Mouse (Mus musculus) neural tube, embryonic 14.5 days (tissue): Measurements from ENCODE around the gene Kcnt2. TPM values are rescaled to one million over a fixed set of nuclear protein-coding genes. Genes with fewer than 3 reads are reported as not detected.

ENCODE experiments used
- ATAC-seq: fragments of 200-750 bp; cut with Nextera tagmentation; 2 replicates; pipeline ENCODE4 v1.8.0; 2017; ENCODE audit warnings: low read depth, mild to moderate bottlenecking, moderate TSS enrichment, moderate library complexity
- H3K27ac ChIP-seq: fragments of 300-500 bp; sonication (generic); 2 replicates; pipeline ENCODE4 v1.5.1; 2014; ENCODE audit warnings: low read depth, mild to moderate bottlenecking, control low read depth, low read length, moderate library complexity, mixed read lengths
- H3K27me3 ChIP-seq: fragments of 300-500 bp; sonication (generic); 2 replicates; pipeline ENCODE4 v1.6.1; 2014; ENCODE audit warnings: low read length; ENCODE audit not compliant: control insufficient read depth, insufficient read depth
- H3K36me3 ChIP-seq: fragments of 300-500 bp; sonication (generic); 2 replicates; pipeline ENCODE4 v1.6.1; 2014; ENCODE audit warnings: low read length, mixed read lengths; ENCODE audit not compliant: control insufficient read depth, insufficient read depth
- H3K4me1 ChIP-seq: fragments of 300-500 bp; sonication (generic); 2 replicates; pipeline ENCODE4 v1.6.1; 2014; ENCODE audit warnings: low read length; ENCODE audit not compliant: control insufficient read depth, insufficient read depth
- H3K4me2 ChIP-seq: fragments of 300-500 bp; sonication (generic); 2 replicates; pipeline ENCODE4 v1.6.1; 2014; ENCODE audit warnings: mild to moderate bottlenecking, low read depth, low read length, control low read depth
- H3K4me3 ChIP-seq: fragments of 300-500 bp; sonication (generic); 2 replicates; pipeline ENCODE4 v1.5.1; 2014; ENCODE audit warnings: low read depth, low read length, control low read depth, mixed read lengths
- H3K9ac ChIP-seq: fragments of 300-500 bp; sonication (generic); replicated peaks from 2 replicates; pipeline ENCODE4 v1.6.1; 2014; ENCODE audit warnings: low read depth, mild to moderate bottlenecking, control low read depth, low read length, mixed read lengths
- H3K9me3 ChIP-seq: fragments of 300-500 bp; sonication (generic); 2 replicates; pipeline ENCODE4 v1.6.1; 2016; ENCODE audit warnings: low read length; ENCODE audit not compliant: control insufficient read depth
- WGBS: fragments of 180-500 bp; shearing (Covaris S2); extraction: QIAGEN DNeasy Blood & Tissue Kit; methylation state at CpG from one replicate; pipeline ENCODE4 v1.1.7; 2014; 5-methylcytosine and 5-hydroxymethylcytosine counted together
- polyA plus RNA-seq: library from polyadenylated mRNA; unstranded; fragments of >200 nt; fragmentation: Nextera tagmentation; extraction: Ambion mirVana; gene quantifications from 2 replicates; pipeline ENCODE4 v1.2.1, GENCODE M21; 2014

Gene Kcnt2
- polyA plus RNA-seq, 1 experiment from 2014 or later = 6.2 TPM

GRCm38 (mm10) chr1:140406631-140407288 lies 160.8 kb downstream of the Kcnt2 start:
- no peak overlapping the region for H3K4me2 ChIP-seq
- WGBS = 88% methylated on average over 4 of the region's 4 CpGs

GRCm38 (mm10) chr1:140415761-140416160 lies 169.8 kb downstream of the Kcnt2 start:
- ATAC-seq = no peak
- 77% methylated on average over 1 of the region's 1 CpGs for WGBS
- no peak overlapping the region for H3K27ac ChIP-seq

More at GRCm38 (mm10) chr1:140406631-140407288, 160.8 kb downstream of the Kcnt2 start:
- H3K9ac ChIP-seq = no peak overlapping the region
- H3K9me3 ChIP-seq = no peaks in the 10 kb centered on the region
- no peaks in the 10 kb centered on the region for H3K27me3 ChIP-seq
- no peak overlapping the region for H3K27ac ChIP-seq
- no peaks in the 10 kb centered on the region for H3K36me3 ChIP-seq
- no peak for ATAC-seq
- H3K4me3 ChIP-seq = no peak overlapping the region
- no peaks in the 10 kb centered on the region for H3K4me1 ChIP-seq

GRCm38 (mm10) chr1:140422954-140423353 lies 177.0 kb downstream of the Kcnt2 start:
- ATAC-seq = no peak
- no peak overlapping the region for H3K27ac ChIP-seq

More at GRCm38 (mm10) chr1:140415761-140416160, 169.8 kb downstream of the Kcnt2 start:
- Histone ChIP-seq H3K27me3 (no peaks in the 10 kb centered on the region), H3K4me1 (no peaks in the 10 kb centered on the region), H3K4me3 (no peak overlapping the region), H3K9ac (no peak overlapping the region), H3K9me3 (no peaks in the 10 kb centered on the region), H3K36me3 (no peaks in the 10 kb centered on the region), H3K4me2 (no peak overlapping the region)

GRCm38 (mm10) chr1:140429284-140429850 lies 183.4 kb downstream of the Kcnt2 start:
- Histone ChIP-seq H3K4me2 (no peak overlapping the region), H3K9ac (no peak overlapping the region), H3K4me1 (no peaks in the 10 kb centered on the region), H3K27ac (no peak overlapping the region), H3K4me3 (no peak overlapping the region), H3K36me3 (no peaks in the 10 kb centered on the region), H3K27me3 (no peaks in the 10 kb centered on the region), H3K9me3 (no peaks in the 10 kb centered on the region)
- ATAC-seq = no peak
- WGBS = 47% methylated on average over 2 of the region's 2 CpGs

More at GRCm38 (mm10) chr1:140422954-140423353, 177.0 kb downstream of the Kcnt2 start:
- no peak overlapping the region for H3K4me3 ChIP-seq
- no peaks in the 10 kb centered on the region for H3K27me3 ChIP-seq
- no peaks in the 10 kb centered on the region for H3K9me3 ChIP-seq
- H3K9ac ChIP-seq = no peak overlapping the region
- no peaks in the 10 kb centered on the region for H3K36me3 ChIP-seq
- H3K4me2 ChIP-seq = no peak overlapping the region
- H3K4me1 ChIP-seq = no peaks in the 10 kb centered on the region

- Histone ChIP-seq H3K27ac (no peak overlapping the region), H3K36me3 (no peaks in the 10 kb centered on the region), H3K4me2 (no peak overlapping the region), H3K4me3 (no peak overlapping the region), H3K9me3 (no peaks in the 10 kb centered on the region), H3K4me1 (no peaks in the 10 kb centered on the region), H3K9ac (no peak overlapping the region), H3K27me3 (no peaks in the 10 kb centered on the region)
- 80% methylated on average over 1 of the region's 1 CpGs for WGBS
- ATAC-seq = no peak
Observed at GRCm38 (mm10) chr1:140432039-140432438, 186.1 kb downstream of the Kcnt2 start.

- no peaks in the 10 kb centered on the region for H3K9me3 ChIP-seq
- ATAC-seq = no peak
- no peak overlapping the region for H3K27ac ChIP-seq
- no peak overlapping the region for H3K4me2 ChIP-seq
- WGBS = 83% methylated on average over 2 of the region's 2 CpGs
- no peaks in the 10 kb centered on the region for H3K4me1 ChIP-seq
- H3K9ac ChIP-seq = no peak overlapping the region
- no peaks in the 10 kb centered on the region for H3K27me3 ChIP-seq
- H3K36me3 ChIP-seq = no peaks in the 10 kb centered on the region
- no peak overlapping the region for H3K4me3 ChIP-seq
Observed at GRCm38 (mm10) chr1:140434791-140435190, 188.8 kb downstream of the Kcnt2 start.

- Histone ChIP-seq H3K4me3 (no peak overlapping the region), H3K4me2 (no peak overlapping the region), H3K36me3 (no peaks in the 10 kb centered on the region), H3K27me3 (no peaks in the 10 kb centered on the region), H3K9me3 (no peaks in the 10 kb centered on the region), H3K4me1 (no peaks in the 10 kb centered on the region), H3K27ac (no peak overlapping the region), H3K9ac (no peak overlapping the region)
- 81% methylated on average over 5 of the region's 5 CpGs for WGBS
- ATAC-seq = no peak
Observed at GRCm38 (mm10) chr1:140438176-140438575, 192.2 kb downstream of the Kcnt2 start.

GRCm38 (mm10) chr1:140443904-140444303 lies 197.9 kb downstream of the Kcnt2 start:
- H3K4me2 ChIP-seq = no peak overlapping the region
- no peak for ATAC-seq
- H3K27me3 ChIP-seq = no peaks in the 10 kb centered on the region
- no peaks in the 10 kb centered on the region for H3K4me1 ChIP-seq
- no peaks in the 10 kb centered on the region for H3K36me3 ChIP-seq
- WGBS = 96% methylated on average over 1 of the region's 1 CpGs
- no peaks in the 10 kb centered on the region for H3K9me3 ChIP-seq
- H3K4me3 ChIP-seq = no peak overlapping the region
- H3K9ac ChIP-seq = no peak overlapping the region
- H3K27ac ChIP-seq = no peak overlapping the region

- H3K9me3 ChIP-seq = no peaks in the 10 kb centered on the region
- ATAC-seq = no peak
- H3K36me3 ChIP-seq = no peaks in the 10 kb centered on the region
- H3K27me3 ChIP-seq = no peaks in the 10 kb centered on the region
- no peak overlapping the region for H3K4me2 ChIP-seq
- no peak overlapping the region for H3K9ac ChIP-seq
- H3K4me1 ChIP-seq = no peaks in the 10 kb centered on the region
- H3K4me3 ChIP-seq = no peak overlapping the region
- H3K27ac ChIP-seq = no peak overlapping the region
- WGBS = 80% methylated on average over 5 of the region's 5 CpGs
Observed at GRCm38 (mm10) chr1:140444394-140444793, 198.4 kb downstream of the Kcnt2 start.
